ENCODE assay signal across 18 mouse cellular contexts in the genomic region with DNA sequence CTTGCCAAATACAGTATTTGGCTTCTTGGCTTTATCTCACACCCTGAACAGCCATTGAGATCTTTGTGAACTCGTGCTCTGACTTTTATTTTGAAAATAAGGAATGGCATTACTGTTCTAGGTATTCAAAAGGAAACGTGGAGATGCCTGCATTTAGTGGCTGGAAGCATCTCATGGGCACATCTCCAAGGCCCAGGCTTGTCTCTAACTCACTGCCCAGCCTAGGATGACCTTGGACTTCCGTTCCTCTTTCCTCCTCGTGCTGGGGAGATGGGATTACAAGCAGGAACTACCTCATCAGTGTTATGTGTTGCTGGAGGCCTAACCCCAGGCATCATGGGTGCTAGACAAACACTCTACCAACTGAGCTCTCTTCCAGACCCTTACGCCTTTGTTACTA. TPM values are rescaled to one million over a fixed set of nuclear protein-coding genes. Genes with fewer than 3 reads are reported as not detected.
A peak's percentile ranks its signal among the peaks of the same experiment; 100 is the strongest.
DNase-seq lines count a peak whose midpoint lies in the region; ATAC-seq and TF ChIP-seq lines count a peak whose summit lies in the region.
"Had no signal": no experiment of that assay in that cellular context is flagged by ENCODE, and none has a peak within 500 bp of the region (broad histone marks: within the 10 kb centered on the region; RNA-seq: fewer than 3 reads in every experiment).

No protein-coding gene starts in this region.

- no peaks in the 10 kb centered on the region for H3K36me3 ChIP-seq in kidney, adult 2 months (ENCODE audit: control insufficient read depth, insufficient read depth, low read length)
- 0 out of 2 replicates have a peak, but pooled peaks cover 10% of the 10 kb centered on the region for H3K36me3 ChIP-seq in kidney, embryonic 16.5 days (ENCODE audit: insufficient read depth, low read length)
- 0 out of 2 replicates have a peak, but pooled peaks cover 5% of the 10 kb centered on the region for H3K36me3 ChIP-seq in kidney, embryonic 14.5 days (ENCODE audit: control insufficient read depth, insufficient read depth, low read length)
- H3K36me3 ChIP-seq: intestine, embryonic 15.5 days had no signal

- no peak overlapping the region for H3K4me3 ChIP-seq in gastrocnemius, adult 2 months
- no peak overlapping the region for H3K4me3 ChIP-seq in kidney, adult 2 months (ENCODE audit: insufficient read depth, low read depth, low read length)
- no peak overlapping the region for H3K4me3 ChIP-seq in kidney, embryonic 16.5 days (ENCODE audit: low read length)
- no peak overlapping the region for H3K4me3 ChIP-seq in kidney, embryonic 14.5 days (ENCODE audit: low read length)
- H3K4me3 ChIP-seq: embryonic facial prominence, embryonic 15.5 days; erythroblast, embryonic 14.5 days; forebrain, embryonic 10.5 days; heart, embryonic 15.5 days; hindbrain, embryonic 10.5 days; intestine, embryonic 15.5 days had no signal

- H3K4me2 ChIP-seq in kidney, embryonic 16.5 days (replicated peaks; ENCODE audit: low read depth, low read length) = no peak overlapping the region
- no peak overlapping the region for H3K4me2 ChIP-seq in kidney, embryonic 14.5 days (replicated peaks; ENCODE audit: low read depth, low read length)
- H3K4me2 ChIP-seq: embryonic facial prominence, embryonic 15.5 days; heart, embryonic 15.5 days; hindbrain, embryonic 14.5 days; intestine, embryonic 15.5 days had no signal

- DNase-seq in gastrocnemius, adult 2 months = peak; percentile 48
- no peak for DNase-seq in gastrocnemius, postnatal 36 days
- peak; percentile 63 for DNase-seq in kidney, adult 2 months
- peak; percentile 42 to 65 for DNase-seq in kidney, postnatal 25 days
- DNase-seq: cerebellum, adult 11 months; cerebellum, adult 8-10 months; cerebellum, postnatal 14 days; embryo, embryonic 11 days had no signal

- no peaks in the 10 kb centered on the region for H3K27me3 ChIP-seq in kidney, adult 2 months (replicated peaks; ENCODE audit: control insufficient read depth, insufficient read depth, low read length)
- no peaks in the 10 kb centered on the region for H3K27me3 ChIP-seq in kidney, embryonic 16.5 days (ENCODE audit: insufficient read depth, low read length)
- H3K27me3 ChIP-seq in kidney, embryonic 14.5 days (ENCODE audit: control insufficient read depth, insufficient read depth, low read length) = no peaks in the 10 kb centered on the region
- H3K27me3 ChIP-seq: embryonic facial prominence, embryonic 15.5 days; heart, embryonic 15.5 days; intestine, embryonic 15.5 days had no signal

- H3K4me1 ChIP-seq in kidney, adult 2 months (ENCODE audit: control insufficient read depth, insufficient read depth, low read length) = no peaks in the 10 kb centered on the region; the same call in 1 of the 2 replicates
- peaks cover 17% of the 10 kb centered on the region for H3K4me1 ChIP-seq in kidney, embryonic 16.5 days (ENCODE audit: insufficient read depth, low read length)
- H3K4me1 ChIP-seq in kidney, embryonic 14.5 days (ENCODE audit: control insufficient read depth, insufficient read depth, low read length) = 0 out of 2 replicates have a peak, but pooled peaks cover 10% of the 10 kb centered on the region

- H3K9ac ChIP-seq in kidney, embryonic 16.5 days (replicated peaks; ENCODE audit: low read length) = no peak overlapping the region
- no peak overlapping the region for H3K9ac ChIP-seq in kidney, embryonic 14.5 days (ENCODE audit: low read depth, low read length)
- H3K9ac ChIP-seq: embryonic facial prominence, embryonic 15.5 days; heart, embryonic 15.5 days; hindbrain, embryonic 14.5 days; intestine, embryonic 15.5 days had no signal

- no peak for TF ChIP-seq POLR2A in kidney, adult 2 months (IDR thresholded peaks at IDR 0.05; ENCODE audit: low read depth, low read length)

- no peaks in the 10 kb centered on the region for H3K9me3 ChIP-seq in kidney, embryonic 16.5 days (ENCODE audit: low read length)
- no peaks in the 10 kb centered on the region for H3K9me3 ChIP-seq in kidney, embryonic 14.5 days (ENCODE audit: control insufficient read depth, low read length)
- H3K9me3 ChIP-seq: embryonic facial prominence, embryonic 15.5 days; forebrain, embryonic 10.5 days; heart, embryonic 15.5 days; hindbrain, embryonic 10.5 days; intestine, embryonic 15.5 days had no signal

- WGBS in kidney, adult 2 months = 58% methylated on average over 5 of the region's 5 CpGs
- WGBS in kidney, embryonic 16.5 days = 64% methylated on average over 5 of the region's 5 CpGs
- WGBS in kidney, embryonic 14.5 days = 73% methylated on average over 5 of the region's 5 CpGs

- TF ChIP-seq CTCF in gastrocnemius, adult 2 months (IDR thresholded peaks at IDR 0.05) = no peak
- TF ChIP-seq CTCF in kidney, adult 2 months (conservative IDR thresholded peaks at IDR 0.05; ENCODE audit: insufficient read depth, insufficient read length, low read depth, low read length) = no peak

- intact Hi-C loops in gastrocnemius, adult 2 months (cut with DNase I) = no loop called here
- intact Hi-C loops in gastrocnemius, postnatal 36 days (cut with DNase I) = no loop called here

- H3K27ac ChIP-seq in gastrocnemius, adult 2 months = 0 out of 2 replicates have a peak overlapping the region, but pooled peaks have one; percentile 24
- no peak overlapping the region for H3K27ac ChIP-seq in kidney, adult 2 months (ENCODE audit: insufficient read depth, low read depth, low read length)
- H3K27ac ChIP-seq in kidney, embryonic 16.5 days (ENCODE audit: low read length) = no peak overlapping the region
- H3K27ac ChIP-seq in kidney, embryonic 14.5 days (ENCODE audit: low read depth, low read length) = no peak overlapping the region
- H3K27ac ChIP-seq: embryonic facial prominence, embryonic 15.5 days; forebrain, embryonic 10.5 days; heart, embryonic 15.5 days; hindbrain, embryonic 14.5 days; intestine, embryonic 15.5 days had no signal

- ATAC-seq in kidney, embryonic 16.5 days (ENCODE audit: low FRiP score, low TSS enrichment) = no peak
- no peak for ATAC-seq in kidney, embryonic 14.5 days (ENCODE audit: low FRiP score, low TSS enrichment)
- ATAC-seq: forebrain, embryonic 14.5 days; intestine, embryonic 15.5 days had no signal

RNA-seq across cellular contexts. Expression of gene Atoh8, which starts 32.1 kb away (rescaled TPM):
- total RNA-seq in gastrocnemius, adult 2 months (2021) = 1 to 10 TPM; 3.3 to 9.2 TPM
- total RNA-seq in gastrocnemius, postnatal 36 days (2021) = 1 to 10 TPM; 5.2 to 5.7 TPM
- 7.7 and 10.1 TPM in 2 replicates for polyA plus RNA-seq in kidney, adult 2 months (2012; rRNA removed)
- polyA plus RNA-seq in kidney, embryonic 16.5 days (2015; fragmentation: Nextera tagmentation; extraction: Ambion mirVana) = 24.2 and 25.3 TPM in 2 replicates
- 13.3 and 14.2 TPM in 2 replicates for polyA plus RNA-seq in kidney, embryonic 14.5 days (2014; fragmentation: Nextera tagmentation; extraction: Ambion mirVana)
- polyA plus RNA-seq: erythroblast, embryonic 14.5 days had no signal

Comparison
In these comparisons a context has a peak if more than half of its experiments do, and no peak if none do; other contexts are left out.
1. DNase-seq: peak in gastrocnemius, adult 2 months (single experiment), kidney, adult 2 months (single experiment) and kidney, postnatal 25 days (2 of 2); none in gastrocnemius, postnatal 36 days (0 of 2).